Mouse (Mus musculus) lung, adult 18-20 months (tissue): ENCODE measurements around the gene Trit1.

Source experiments
- DNase-seq, 2 experiments: peaks; one replicate each; pipeline ENCODE4 v3.0.0; 2022; ENCODE audit warnings: mixed read lengths in 2 of 2

Gene Trit1

GRCm38 (mm10) chr4:123053179-123053578, 36.8 kb downstream of the Trit1 start:
- DNase-seq = no peak

GRCm38 (mm10) chr4:123054172-123054790, 37.9 kb downstream of the Trit1 start:
- no peak for DNase-seq

- peak; percentile 18 to 48 for DNase-seq
Observed at GRCm38 (mm10) chr4:123056560-123057109, 40.2 kb downstream of the Trit1 start.

DNA sequence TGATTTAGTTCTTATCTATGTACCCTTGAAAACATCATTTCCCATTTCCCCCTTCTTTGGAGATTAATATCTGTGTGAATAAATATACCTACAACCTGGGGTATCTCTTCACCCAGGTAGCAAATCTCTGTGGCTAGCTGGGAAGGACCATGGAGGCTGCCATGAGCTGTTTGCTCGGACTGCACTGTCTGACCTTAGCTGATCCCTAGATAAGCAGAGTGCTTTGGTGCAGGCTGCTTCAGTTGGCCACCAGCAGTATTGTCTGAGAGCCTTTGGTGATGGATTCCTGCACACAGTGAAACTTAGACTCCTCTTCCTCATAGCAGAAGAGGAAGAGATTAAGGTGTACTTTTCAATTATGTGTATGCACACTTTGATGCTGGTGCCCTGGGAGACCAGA, 41.6 kb downstream of the Trit1 start:
- DNase-seq = no peak

DNA sequence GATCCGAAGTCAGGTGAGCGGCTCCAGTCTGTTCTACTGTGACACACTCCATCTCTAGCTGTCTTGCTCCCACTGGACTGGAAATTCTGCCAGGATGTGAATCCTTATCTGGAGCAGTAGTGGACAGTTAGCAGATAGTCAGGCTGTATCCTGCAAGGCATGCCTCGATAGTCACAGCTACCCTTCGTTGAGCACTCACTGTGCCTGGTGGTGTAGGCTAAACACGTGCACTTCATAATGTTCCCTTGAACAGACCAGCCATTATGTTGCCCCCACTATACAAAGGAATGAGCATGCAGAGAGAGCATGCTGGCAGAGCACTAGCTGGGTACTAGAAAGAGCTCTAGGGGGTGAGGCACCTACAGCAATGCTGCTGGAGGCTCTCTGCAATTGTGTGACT, 45.3 kb downstream of the Trit1 start:
- no peak for DNase-seq

DNA sequence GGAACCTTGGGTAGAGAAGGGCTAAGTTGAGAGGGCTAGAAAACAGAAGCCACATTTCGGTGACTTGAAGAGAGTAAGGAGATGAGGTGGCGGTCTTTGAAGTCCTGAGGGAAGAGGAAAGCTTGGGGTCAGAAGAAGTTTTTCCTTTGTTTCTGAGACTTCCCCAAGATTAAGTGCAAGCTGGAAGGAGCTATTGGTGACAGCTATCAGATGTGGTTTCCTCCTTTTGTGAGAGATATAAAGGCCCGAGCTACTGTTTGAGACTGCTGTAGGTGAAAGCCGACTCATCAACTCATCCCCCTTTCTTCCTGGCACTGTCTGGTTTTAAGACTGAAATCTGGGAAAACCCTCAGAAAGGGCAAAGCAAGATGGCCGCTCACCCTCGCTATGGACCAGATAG, 52.2 kb downstream of the Trit1 start:
- DNase-seq = no peak

DNA sequence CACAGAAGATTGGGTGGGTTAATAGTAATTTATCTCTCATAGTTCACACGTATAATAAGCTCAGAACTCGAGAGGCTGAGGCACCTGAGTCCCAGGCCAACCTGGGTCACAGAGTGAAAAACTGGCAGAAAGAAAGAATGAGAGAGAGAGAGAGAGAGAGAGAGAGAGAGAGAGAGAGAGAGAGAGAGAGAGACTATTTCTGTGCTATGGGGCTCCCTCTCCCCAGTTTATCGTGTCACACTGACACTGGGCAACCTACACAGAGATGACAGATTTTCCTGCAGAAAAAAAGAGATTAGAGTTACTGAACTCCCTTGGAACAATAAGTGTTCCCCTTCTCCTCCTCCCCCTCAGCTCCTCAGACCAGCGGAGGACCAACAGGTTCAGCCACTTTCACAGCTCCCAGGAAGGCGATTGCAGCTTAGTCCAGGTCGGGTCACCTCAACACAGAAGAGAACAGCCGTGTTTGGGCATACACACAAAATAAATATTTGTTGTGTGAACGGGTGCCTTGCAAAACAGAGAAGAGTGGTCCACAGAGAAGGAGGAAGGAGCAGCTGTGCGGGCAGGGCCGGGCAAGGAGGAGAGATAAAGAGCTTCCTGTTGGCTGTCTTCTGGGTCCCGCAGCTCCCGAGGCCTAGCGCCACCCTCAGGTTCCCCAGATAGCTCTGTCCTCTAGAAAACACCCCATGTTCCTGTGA, 55.0 kb downstream of the Trit1 start:
- DNase-seq = peak; percentile 84 to 88

DNA sequence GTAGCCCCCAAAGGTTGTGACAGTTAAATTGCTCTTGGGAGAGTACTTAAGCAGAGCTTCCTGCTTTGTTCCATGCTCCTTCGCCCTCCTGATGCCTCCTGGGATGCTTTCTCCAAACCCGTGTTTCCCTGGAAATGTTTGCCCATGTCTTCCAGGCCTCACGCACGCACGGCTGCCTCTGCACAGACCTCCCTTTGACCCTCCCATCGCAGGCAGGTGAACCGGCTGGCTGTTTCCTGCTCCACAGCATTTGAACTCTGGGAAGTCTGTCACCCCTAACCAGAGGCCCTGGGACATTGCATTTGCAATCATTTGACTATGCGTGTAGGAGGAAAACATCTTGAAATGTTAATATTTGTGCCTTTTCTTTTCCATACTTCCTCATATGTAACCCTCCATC, 60.5 kb downstream of the Trit1 start:
- DNase-seq = no peak

GRCm38 (mm10) chr4:123078231-123078630, 61.8 kb downstream of the Trit1 start:
- DNase-seq = no peak

DNA sequence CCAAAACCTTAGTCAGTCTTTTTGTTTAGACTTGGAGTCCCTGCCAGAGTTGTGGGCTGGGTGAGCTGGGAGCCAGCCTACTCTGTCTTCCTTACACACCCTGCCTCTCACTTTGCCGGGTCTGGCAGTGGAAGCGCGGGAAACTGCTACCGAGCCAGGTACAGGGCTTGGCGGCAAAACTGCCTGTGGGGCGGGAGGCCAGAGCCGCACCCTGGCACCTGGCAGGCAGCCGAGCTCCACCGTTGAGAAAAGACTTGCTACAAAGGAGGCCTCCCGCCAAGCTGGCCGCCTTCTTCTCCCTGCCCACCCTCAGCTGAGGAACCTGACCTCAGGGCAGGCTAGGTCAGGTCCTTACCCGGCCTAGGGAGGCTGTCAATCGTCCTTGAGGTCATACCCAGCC, 64.4 kb downstream of the Trit1 start:
- peak; percentile 84 to 87 for DNase-seq

GRCm38 (mm10) chr4:123082283-123083163, 66.1 kb downstream of the Trit1 start:
- DNase-seq = peak; percentile 58 to 61

DNA sequence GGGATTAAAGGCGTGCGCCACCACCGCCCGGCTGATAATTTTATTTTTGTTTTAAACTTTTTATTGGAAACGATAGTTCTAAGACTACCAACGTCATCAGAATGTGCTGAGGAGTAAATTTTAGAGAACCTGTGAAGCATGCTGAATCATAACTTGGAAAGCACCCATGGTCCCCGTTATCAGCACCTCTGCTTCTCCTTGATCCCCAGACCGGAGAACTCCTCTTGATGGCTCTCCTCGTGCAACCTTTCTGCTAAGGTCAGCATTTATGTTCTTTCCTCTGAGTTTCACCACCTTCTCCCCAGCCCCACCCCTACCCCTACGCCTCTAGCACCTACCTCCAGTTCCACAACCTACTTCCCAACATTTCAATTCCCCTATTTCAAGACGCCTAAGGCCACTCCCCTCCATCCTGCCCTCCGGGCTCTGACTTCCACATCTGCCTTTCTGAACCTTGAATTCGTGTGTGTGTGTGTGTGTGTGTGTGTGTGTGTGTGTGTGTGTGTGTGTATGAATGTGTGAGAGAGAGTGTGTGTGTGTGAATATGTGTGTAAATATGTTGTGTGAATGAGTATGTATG, 67.0 kb downstream of the Trit1 start:
- DNase-seq = no peak

DNA sequence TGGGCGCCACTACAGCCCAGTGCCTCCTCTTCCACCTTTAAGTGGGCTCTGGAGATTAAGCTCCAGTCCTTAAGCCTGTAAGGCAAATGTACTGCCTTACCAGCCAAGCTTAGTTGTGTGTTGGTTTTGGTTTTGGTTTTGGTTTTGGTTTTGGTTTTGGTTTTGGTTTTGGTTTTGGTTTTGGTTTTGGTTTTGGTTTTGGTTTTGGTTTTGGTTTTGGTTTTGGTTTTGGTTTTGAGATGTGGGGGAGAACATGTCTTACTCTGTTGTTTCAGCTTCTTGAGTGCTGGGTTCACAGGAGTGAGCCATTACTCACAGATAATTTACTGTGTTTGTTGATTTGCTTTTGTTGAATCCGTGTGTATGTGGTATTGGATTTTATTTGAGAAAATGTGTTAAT, 68.9 kb downstream of the Trit1 start:
- DNase-seq = no peak

GRCm38 (mm10) chr4:123086381-123086780, 70.0 kb downstream of the Trit1 start:
- DNase-seq = no peak

DNA sequence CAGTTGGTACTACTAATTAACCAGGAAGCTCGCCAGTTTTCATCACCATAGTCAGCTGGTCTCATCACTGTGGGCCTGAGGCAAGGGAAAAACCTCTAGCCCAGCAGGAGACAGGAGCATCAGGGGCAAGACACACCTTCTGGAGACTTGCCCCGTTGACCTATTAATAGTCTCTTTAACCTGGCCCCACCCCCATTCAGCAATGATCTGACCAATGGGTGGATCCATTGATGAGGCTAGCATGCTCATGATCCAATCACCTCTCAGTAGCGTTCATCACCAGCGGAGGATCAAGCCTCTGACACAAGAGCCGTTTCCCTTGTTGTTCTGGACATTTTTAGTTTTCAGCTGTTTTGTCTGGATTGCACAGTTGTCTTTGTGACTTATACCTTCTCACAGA, 76.2 kb downstream of the Trit1 start:
- no peak for DNase-seq

DNA sequence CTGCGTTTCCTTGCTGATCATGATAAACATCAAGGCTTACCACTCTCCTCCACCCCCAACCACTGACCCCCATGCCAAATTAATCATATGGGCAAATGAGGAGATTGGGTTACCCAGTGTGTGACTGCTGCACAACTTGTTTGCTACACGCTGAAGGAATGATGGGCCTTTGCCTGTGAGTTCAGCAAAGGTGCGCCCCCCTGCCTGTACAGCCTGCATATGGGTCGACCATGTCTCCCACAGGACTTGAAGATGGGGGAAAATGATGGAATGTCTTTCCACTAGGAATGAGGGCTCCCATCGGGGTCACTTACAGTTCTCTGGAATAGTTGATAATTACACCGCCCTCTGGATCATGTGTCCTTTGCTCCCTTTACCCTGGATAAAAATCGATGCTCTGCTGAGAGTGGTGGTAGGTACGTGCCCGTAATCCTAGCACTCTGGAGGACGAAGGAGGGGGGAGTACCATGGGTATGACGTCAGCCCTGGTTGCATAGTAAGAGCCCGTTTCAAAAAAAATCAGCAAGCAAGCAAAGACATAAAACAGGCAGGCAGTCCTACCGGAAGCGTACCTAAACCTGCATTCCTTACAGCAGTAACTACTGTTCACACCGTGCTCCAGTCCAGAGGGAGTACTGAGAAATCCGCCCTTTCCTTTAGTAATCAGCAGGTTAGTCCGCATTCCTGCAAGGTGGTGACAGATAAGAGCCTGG, 76.8 kb downstream of the Trit1 start:
- DNase-seq = peak in 1 of 2 experiments; percentile 40

GRCm38 (mm10) chr4:123093869-123094268, 77.5 kb downstream of the Trit1 start:
- no peak for DNase-seq
